Mouse (Mus musculus) erythroblast, embryonic 14.5 days (primary cell): ENCODE data around the gene Plek2.

ENCODE experiments used
- GATA1 ChIP-seq: IDR thresholded peaks from 2 replicates; pipeline ENCODE4 v1.6.1; 2012; ENCODE audit warnings: low read length, inconsistent platforms, mixed read lengths
- TAL1 ChIP-seq: IDR thresholded peaks from 3 replicates; pipeline ENCODE4 v1.6.1; 2012; ENCODE audit warnings: low read length, inconsistent platforms, mixed read lengths

DNA sequence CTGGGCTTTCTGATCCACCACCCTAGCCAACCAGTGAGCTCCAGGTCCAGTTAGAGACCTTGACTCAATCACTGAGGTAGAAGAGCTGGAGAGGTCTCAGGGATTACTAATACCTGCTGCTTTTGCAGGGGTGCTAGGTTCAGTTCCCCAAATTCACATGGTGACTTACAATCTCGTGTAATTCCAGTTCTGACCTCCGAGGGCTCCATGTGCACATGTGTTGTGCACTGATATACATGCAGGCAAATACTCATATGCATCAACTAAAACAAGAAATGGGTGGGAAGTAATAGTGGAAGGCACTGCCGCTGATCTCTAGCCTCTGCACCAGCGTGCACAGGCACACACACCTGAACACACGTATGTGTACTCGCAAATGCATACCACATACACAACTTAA, 40.4 kb upstream of the Plek2 start:
- TF ChIP-seq TAL1 (no peak), GATA1 (no peak)
